Mouse (Mus musculus) yolk sac, embryonic 10.5 days (tissue): Measurements from ENCODE around the gene Sema6d.

Source experiments
- DNase-seq: peaks from one replicate; pipeline ENCODE4 v3.0.0-alpha.2; 2017; ENCODE audit warnings: low spot score

Gene Sema6d

DNA sequence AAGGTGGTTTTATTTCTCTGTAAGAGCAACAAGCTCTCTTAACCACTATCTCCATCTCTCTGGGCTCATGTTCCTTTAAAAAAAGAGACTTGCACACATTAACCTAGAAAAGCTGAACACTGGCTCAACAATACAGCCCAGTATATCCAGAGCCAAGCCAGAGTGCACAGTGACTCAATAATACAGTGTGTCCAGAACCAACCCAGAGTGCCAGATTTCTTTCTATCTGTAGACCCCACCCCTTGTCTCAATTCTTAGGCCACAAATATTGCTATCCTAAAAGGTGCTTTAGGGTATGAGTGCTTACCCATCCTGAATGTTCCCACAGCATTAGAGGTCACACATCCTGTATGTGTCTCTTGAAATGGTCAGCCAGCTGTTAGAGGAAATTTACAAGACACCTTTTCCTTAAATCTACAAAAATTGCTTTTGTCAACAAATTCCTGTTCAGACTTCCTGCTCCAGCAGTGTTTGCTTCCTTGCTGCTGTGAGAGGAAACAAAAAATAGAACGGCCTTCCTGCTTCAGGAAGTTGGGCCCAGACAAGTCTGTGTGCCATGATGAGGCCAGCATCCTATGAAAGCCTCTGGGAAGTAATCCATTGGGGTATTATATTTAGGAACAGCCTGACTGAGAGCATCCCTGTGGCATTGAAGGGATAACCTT is 465.1 kb downstream of the Sema6d start:
- no peak for DNase-seq

DNA sequence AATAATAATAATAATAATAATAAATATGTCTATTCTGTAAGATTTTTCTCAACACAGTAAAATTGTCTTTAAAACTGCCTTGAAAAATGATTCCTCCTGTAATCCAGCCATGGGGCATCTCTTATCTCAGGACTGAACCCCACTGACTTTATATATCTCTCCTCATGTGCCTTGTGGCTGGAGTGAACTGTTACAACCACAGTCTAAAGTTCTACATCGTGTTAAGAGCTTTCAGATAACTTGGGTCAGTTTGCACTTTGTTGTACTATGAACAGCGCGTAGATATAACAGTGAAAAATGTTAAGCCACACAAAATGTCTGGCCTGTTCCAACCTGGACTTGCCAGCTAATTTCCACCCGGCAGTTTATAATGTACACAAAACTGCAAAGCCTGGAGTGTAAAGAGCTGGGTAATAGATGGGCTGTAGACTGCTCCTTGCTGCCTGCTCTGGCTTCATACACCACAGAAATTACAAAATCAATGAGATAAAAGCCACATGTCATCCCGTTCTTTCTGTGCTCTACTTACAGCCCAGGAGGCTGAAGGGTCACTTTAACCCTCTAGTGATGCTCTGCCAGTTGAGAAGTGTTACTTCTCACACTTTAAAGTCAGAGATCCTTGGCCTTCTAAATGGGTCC is 467.2 kb downstream of the Sema6d start:
- DNase-seq = no peak

DNA sequence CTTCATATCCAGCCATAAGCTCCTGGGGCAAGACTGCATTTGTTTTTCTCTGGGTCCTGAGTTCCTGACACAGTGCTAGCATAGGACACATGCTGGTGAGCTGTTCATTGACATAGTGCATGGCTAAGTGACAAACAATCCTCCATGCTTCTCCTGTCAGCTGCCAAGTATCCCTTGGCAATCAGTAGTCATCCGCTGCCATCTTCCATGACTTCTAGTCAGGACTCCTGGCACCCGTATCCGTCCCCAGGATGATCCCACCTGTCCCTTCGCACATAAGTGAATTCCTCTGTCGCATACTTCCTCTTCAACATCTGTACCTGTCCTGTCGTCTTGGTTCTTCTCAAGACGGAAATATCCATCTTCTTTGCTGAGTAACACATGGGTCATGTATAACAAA is 468.3 kb downstream of the Sema6d start:
- DNase-seq = no peak

DNA sequence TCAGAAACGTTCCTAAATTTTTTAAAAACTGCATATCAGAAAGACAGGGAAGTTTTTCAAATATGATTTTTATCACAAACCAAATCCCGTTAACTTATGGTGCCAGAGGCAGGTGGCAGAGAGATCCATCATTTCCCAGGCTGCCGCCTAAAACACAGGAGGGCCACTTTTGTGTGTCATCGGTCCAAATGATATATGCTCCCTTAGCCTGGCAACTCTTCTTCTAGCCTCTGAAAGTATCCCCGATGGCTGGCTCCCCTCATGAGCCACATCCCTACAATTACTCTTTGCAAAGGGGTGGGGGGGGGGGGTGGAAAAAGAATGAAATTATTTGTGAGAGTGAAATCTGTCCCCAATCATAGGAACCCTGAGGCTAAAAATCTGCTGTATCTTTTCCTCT is 471.9 kb downstream of the Sema6d start:
- DNase-seq = no peak

DNA sequence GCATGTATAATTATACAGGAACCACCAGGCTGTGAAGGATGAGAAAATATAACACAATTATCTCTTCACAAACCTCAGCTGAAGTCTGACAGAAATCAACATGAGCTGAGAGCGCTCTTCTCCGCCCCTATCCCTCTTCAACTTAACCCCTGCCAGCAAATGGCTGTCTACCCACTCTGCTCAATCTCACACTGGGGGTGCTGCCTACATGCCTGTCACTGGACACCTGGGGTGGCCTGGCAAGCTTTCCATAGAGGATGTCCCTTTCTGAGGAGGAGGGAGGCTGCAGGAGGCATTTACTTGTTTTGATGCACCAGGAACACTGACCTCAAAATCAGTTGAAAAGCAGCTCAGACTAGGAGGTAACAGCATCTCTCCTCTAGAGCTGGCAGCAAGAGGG is 472.3 kb downstream of the Sema6d start:
- no peak for DNase-seq

DNA sequence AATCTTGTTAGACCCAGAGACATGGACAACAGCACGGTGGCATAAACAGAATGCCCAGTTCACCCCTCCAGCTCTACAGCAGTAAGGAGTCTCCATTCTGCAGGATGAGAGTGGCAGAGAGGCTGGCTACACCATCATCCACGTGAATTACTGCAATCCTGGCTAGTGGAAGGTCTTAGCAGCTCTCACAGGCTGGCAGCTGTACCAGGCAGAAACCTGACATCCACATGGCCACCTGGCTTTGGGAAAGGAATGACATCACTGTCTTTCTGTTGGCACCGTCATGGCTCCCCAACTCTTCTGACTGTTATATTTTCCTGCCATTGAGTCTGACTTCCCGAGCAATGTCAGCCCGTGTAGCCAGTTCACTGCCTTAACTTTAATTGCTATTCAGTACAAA is 474.0 kb downstream of the Sema6d start:
- no peak for DNase-seq

DNA sequence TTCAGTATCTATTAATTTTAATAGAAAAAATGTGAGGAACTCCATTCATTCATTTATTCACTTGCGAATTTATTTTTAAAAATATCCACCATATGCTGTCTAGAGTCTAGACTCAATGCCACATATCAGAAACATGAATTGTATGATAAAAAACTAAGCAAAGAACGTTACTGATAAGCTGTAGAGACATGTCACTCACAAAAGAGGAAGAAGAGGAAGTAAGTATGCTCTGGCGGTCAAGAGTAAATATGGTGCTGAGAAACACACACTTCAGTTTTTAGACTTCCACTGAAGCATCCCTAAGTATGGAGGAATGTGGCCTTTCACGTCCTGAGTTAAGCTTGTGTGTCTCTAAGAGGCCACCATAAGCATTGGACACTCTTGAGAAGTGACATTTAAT is 484.0 kb downstream of the Sema6d start:
- DNase-seq = no peak

DNA sequence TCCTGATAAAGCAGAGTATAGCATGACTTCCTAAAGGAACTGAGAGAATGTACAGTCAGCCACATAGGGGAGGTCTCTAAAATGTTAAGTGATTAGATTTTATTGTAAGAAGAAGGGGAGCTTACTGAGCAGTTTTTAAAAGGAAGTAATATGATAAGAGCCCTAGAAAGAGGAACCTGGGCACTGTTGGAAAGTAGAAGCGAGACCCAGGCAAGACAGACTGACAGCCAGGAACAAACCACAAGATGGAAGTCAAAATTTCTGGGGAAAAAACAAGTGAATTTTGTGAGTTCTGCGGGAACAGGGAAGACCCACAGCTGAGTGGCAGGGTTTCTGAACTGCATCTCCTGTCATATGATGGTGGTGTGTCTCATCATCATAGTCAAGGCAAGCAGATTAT is 486.3 kb downstream of the Sema6d start:
- no peak for DNase-seq

DNA sequence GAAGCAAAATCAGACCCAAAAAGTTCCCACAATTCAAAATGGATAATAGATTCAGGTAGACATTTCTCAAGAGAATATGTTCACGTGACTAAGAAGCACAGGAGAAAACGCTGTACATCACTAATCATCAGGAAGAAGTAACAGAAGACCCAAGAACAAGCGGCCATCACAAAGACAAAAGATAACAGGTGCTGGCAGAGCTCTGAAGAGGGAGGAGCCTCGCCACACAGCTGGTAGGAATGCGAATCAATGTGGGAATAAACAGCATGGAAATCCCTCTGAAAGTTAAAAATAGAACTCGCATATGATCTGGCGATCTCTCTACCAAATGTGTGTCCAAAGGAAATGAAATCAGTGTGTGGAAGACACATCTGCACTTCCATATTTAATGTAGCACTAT is 493.8 kb downstream of the Sema6d start:
- no peak for DNase-seq

DNA sequence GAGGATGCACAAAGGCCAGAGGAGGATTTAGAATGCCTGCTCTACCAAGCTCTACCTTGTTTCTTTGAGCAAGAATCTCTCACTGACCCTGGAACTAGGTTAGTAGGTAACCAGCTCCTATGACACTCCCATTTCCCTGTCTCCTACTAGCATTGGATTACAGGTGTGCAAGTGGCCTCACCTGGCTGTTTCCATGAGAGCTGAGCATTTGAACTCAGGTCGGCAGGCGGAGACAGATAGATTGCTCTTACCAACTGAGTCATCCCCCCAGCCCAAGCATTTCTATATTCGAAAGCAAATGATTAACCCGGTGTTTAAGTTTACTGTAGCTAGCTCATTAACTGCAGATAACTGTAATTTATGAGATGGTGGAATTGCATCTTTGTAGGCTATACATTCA is 503.0 kb downstream of the Sema6d start:
- no peak for DNase-seq

DNA sequence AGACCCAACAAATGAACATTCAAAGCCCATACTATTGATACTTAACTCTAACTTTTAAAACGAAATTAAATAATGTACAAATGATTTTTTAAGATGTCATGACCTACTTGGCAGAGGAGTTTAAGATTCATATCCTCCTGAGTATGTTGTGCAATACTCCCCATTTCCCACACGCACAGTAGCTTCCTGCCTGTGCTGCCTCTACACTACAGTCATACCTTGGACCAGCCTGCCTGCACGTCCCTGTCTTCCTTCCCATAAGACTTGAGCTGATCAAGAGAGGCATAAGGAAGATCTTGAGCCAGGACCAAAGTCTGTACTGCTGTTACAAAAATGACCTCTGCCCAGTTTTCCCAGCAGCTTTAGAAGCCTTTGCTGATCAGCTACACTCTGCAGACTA is 509.2 kb downstream of the Sema6d start:
- peak; percentile 31 for DNase-seq

DNA sequence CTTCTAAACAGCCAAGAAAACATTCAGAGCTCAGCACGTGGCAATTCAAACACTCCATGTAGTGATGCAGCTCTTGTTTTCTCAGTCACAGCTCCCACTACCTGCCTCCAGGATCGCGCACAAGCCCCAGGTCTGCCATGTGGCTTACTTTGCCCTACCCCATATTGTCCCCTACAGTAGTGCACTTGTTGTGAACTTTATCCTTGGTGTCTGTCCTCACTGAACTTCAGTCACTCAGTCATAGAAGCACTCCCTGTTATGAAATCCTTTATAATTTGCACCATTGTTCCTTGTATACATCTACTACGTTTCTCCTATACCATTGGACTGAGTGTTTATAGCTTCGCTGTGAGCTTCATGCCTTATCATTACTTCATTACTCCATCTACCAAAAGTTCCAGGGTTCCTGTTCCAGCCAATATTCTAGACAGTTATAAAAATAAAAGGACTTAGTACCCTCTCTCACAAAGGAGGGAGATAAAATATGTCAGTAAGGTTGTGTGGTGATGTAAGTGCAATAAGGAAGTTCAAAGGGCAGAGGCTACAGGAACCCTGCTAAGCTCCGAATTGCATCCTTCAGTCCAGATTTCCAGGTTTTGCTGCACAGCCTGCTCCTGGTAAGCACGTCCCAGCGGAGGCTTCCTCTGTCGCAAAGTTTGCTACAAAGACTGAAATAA is 512.1 kb downstream of the Sema6d start:
- peak; percentile 31 for DNase-seq

DNA sequence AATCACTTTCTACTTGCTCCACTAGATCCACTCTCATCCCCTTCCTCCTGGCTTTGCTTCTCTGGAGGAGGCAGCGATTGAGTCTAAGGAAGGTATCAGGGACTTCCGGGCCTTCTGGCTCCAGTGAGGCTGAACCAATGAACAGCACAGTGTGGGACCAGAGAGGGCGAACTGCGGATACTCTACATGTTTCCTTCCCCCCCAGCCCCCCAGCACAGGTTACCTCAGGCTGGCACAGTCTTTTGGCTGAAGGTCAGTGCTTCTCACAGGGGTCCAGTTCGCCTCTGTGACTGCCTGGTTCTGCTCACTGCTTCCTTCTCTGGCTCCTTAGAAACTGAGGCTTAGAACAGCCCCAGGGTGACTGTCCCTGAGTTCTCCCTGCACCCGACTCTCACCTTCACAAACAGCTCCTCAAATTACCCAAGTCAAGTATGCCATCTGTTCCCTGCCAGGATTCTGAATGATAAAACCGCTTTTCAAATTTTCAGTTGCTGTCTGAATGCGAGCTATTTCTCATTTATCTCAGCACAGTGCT is 512.7 kb downstream of the Sema6d start:
- no peak for DNase-seq

DNA sequence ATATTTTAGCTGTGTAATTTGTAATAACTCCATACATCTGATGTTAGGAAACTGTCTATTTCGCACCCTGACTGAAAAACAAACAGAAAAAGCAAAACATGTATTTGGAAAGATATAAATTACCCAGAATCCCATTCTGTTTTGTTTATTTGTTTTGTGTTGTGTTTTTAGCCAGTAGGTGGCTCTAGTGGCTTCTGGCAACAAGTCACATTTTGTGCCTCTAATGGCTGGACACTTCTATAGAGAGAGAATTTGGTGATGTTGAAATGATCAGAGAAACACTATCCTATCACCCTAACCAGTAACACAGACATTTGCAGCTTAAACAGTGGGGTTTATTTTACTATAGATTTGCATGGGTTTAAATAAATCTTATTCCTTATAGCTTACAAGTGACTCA is 515.6 kb downstream of the Sema6d start:
- DNase-seq = no peak

DNA sequence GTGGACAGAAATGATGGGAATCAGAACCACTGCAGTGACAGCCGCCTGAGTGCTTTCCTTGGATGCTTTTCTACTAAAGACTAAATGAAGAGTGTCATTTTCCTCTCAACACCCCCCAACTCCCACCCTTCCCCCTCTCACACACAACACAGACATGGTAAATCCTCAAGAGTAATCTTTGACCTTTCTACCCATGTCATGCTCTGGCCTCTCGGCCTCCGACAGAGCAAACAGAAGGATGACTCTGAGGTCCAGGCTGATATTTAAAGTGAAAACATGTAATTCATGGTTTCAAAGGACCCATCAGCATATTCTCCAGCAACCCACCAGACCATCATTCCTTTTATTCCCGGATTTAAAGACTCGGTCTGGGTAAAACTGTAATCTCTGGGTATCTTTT is 518.2 kb downstream of the Sema6d start:
- DNase-seq = peak; percentile 66

DNA sequence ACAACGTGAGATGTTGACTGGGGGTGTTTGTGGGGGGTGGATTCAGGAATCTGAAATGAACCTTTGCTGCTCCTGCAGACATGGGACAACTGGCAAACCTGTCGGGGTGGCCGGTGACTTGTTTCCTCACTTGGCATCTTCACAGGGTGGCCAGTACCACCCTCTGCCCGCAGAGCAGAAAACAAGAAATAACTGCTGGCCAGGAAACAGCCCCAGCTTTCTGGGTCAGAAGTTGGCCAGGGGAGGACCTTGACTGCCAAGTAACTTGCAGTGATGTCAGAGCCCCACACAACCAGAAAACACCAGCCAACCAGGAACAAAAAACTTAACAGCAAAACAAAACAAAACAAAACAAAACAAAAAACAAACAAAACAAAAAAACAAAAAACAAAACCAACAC is 518.8 kb downstream of the Sema6d start:
- no peak for DNase-seq

DNA sequence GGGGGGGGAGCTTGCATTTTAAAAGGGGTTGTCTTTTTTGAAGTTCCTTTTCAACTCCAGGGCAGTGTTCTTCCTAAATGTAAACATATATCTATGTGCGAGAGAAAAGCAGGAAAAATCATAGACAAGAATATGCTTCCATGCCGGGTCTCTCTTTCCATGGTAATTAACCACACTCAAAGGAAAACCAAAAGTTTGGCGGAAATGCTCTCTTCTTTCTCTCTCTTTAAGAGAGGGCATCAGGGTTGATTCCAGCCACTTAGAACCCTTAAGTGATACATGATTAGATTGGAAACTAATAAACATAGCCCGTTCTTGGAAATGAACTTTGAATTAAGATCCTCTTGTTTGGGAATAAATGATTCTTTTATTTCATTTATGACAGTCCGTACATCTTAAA is 519.2 kb downstream of the Sema6d start:
- DNase-seq = no peak

DNA sequence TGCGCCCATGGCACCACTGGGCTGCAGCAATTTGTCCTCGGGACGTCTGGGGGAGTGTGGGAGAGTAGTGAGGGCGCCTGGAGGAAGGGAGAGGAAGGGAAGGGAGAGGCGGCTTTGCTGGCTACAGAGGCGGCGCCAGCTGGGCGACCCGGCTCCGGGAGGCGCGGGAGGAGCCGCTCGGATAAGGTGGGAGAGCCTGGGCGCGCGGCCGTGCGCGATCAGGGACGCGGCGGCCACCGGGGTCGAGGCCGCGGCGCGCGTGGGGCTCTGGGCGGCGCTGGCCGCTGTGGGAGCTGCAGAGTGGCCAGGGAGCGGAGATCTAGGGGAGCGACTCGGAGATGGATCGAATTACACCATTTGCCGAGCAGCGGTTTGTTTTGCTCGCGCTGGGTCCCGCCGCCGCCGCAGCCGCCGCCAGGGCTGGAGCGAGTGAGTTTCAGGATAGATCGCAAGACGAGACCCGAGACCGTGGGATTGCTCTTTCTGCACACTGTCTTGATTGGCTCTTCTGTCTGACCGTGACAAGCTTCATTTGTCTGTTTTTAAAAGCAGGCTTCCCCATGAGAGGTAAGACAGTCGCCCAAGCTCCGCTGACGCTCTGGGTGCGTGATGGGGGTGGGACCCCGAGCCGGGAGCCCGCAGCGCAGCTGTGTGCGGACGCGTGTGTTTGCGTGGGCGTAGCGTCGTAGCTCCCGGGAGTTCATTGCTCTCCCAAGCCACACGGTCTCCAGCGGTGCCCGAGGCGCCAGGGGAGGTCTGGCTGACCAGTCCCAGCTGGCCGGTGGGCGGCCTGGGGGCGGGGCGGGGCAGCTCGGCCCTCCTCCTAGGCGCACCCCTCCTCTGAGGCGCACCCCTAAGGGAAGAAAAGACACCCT is 520.2 kb downstream of the Sema6d start:
- peak; percentile 86 for DNase-seq

DNA sequence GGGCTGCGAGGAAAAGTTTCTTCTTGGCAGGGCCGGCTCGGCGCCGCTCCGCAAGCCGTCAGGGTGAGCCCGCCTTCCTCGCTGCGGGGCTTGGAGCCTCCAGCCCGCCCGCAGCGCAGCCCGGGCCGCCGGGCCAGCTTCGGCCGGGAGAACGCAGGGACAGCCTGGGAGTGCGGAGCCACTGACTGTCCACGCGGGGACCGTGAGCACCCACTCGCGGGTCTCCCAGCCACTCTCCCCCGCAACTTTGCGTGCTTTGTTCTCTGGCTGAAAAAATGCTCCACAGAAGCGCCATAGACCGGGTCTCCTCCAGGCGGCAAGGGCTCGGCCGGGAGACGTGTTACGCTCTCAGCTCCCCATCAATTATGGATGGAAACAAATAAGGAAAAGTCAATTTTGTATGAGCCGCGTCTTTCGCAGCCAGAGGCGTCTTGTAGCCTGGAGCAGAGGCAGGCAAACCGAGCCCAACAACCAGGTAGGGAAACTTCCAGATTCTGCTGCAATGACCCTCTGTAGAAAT is 520.9 kb downstream of the Sema6d start:
- DNase-seq = no peak

DNA sequence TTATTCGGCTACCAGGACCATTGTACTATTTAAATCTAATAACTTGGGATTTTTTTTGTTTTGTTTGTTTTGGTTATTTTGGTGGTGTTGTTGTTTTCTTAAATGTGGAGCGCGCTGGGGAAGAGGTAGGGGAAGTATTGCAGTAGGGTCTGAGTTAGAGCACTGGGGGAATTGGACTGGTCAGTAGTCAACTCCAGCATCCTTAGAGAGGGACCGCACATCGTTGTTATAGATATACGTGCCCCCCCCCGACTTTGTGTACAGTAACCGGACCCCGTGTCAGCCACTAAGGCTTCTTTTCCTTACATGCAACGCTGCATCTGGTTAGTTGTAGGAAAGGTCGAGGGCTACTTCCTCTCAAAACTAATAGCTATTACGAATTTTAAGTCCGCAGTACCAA is 521.5 kb downstream of the Sema6d start:
- no peak for DNase-seq

DNA sequence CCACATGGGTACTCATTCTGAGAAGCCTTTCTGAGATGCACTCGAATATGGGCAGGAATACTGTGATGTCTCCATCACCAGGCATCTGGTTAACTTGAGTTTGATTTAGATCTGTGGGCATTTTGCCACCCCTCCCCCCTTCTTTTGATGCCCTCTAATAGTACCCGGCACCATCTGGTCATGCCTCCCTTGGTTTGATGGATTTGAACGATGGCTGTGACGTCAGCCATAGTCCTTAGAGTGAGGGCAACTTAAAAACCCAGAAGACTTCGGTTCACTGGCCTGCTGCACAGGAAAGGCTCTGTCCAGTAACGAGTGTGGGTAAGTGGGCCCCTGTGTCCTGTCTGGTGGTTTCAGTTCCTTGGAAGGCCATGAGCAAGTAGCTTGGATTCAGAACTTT is 522.5 kb downstream of the Sema6d start:
- no peak for DNase-seq
